Mouse (Mus musculus) MEL (cell line): ENCODE data around the gene Sbk2. TPM values are rescaled to one million over a fixed set of nuclear protein-coding genes. Genes with fewer than 3 reads are reported as not detected.

Source experiments
- DNase-seq: peaks from one replicate; pipeline ENCODE4 v3.0.0; 2011; ENCODE audit warnings: low read depth, low spot score
- H3K27ac ChIP-seq: 2 replicates; pipeline ENCODE4 v1.5.1; 2012; ENCODE audit warnings: low read depth, mild to moderate bottlenecking, control low read depth, low read length, moderate library complexity; ENCODE audit not compliant: control insufficient read depth
- H3K27me3 ChIP-seq, 2 experiments: fragments of 150-350 bp in 1 of 2; sonication (generic) in 1 of 2; 2 replicates each; pipeline ENCODE4 v1.6.1; 2012; ENCODE audit warnings: low read length in 2 of 2, mild to moderate bottlenecking in 2 of 2, improper control_type of control experiment in 1 of 2, moderate library complexity in 1 of 2; ENCODE audit not compliant: insufficient read depth in 2 of 2, control insufficient read depth in 1 of 2
- H3K36me3 ChIP-seq, 2 experiments: 2 replicates each; pipeline ENCODE4 v1.6.1; 2012 to 2014; ENCODE audit warnings: low read length in 2 of 2, improper control_type of control experiment in 1 of 2, inconsistent platforms in 1 of 2, mild to moderate bottlenecking in 1 of 2; ENCODE audit not compliant: insufficient read depth in 2 of 2, control insufficient read depth in 1 of 2
- H3K4me1 ChIP-seq, 2 experiments: fragments of 150-350 bp in 1 of 2; sonication (generic) in 1 of 2; 2 replicates each; pipeline ENCODE4 v1.6.1; 2012; ENCODE audit warnings: low read length in 2 of 2, improper control_type of control experiment in 1 of 2, mild to moderate bottlenecking in 1 of 2; ENCODE audit not compliant: insufficient read depth in 2 of 2, control insufficient read depth in 1 of 2
- H3K4me3 ChIP-seq, 2 experiments: fragments of 150-350 bp in 1 of 2; sonication (generic) in 1 of 2; 2 replicates each; pipeline ENCODE4 v1.5.1; 2012; ENCODE audit warnings: low read depth in 2 of 2, low read length in 2 of 2, mild to moderate bottlenecking in 2 of 2, moderate library complexity in 2 of 2, control low read depth in 1 of 2, improper control_type of control experiment in 1 of 2; ENCODE audit not compliant: control insufficient read depth in 1 of 2, insufficient read depth in 1 of 2
- H3K79me2 ChIP-seq: 2 replicates; pipeline ENCODE4 v1.6.1; 2012; ENCODE audit warnings: mild to moderate bottlenecking, low read length, moderate library complexity; ENCODE audit not compliant: control insufficient read depth, poor library complexity, insufficient read depth
- H3K9ac ChIP-seq: 2 replicates; pipeline ENCODE4 v1.6.1; 2012; ENCODE audit warnings: low read depth, mild to moderate bottlenecking, control low read depth, low read length, moderate library complexity; ENCODE audit not compliant: control insufficient read depth, poor library complexity, severe bottlenecking
- H3K9me3 ChIP-seq: fragments of 150-350 bp; sonication (generic); replicated peaks from 2 replicates; pipeline ENCODE4 v1.6.1; 2012; ENCODE audit warnings: mild to moderate bottlenecking, low read length, improper control_type of control experiment, moderate library complexity; ENCODE audit not compliant: insufficient read depth
- CHD1 ChIP-seq: IDR thresholded peaks from 2 replicates; pipeline ENCODE4 v1.6.1; 2012; ENCODE audit warnings: low read depth, mild to moderate bottlenecking, inconsistent platforms, low read length, improper control_type of control experiment
- CTCF ChIP-seq, 3 experiments: IDR thresholded peaks in 2 of 3; conservative IDR thresholded peaks in 1 of 3; 2 replicates each; pipeline ENCODE4 v1.5.1; 2011 to 2012; ENCODE audit warnings: low read length in 3 of 3, low read depth in 2 of 3, mild to moderate bottlenecking in 2 of 3, improper control_type of control experiment in 1 of 3, inconsistent platforms in 1 of 3, mixed read lengths in 1 of 3, moderate library complexity in 1 of 3; ENCODE audit not compliant: control insufficient read depth in 1 of 3, insufficient read depth in 1 of 3, poor library complexity in 1 of 3, severe bottlenecking in 1 of 3
- E2F4 ChIP-seq: IDR thresholded peaks from 2 replicates; pipeline ENCODE4 v1.6.1; 2011; ENCODE audit warnings: low read depth, low read length, improper control_type of control experiment, borderline replicate concordance
- ELF1 ChIP-seq: IDR thresholded peaks from 2 replicates; pipeline ENCODE4 v1.6.1; 2014; ENCODE audit warnings: low read depth, mild to moderate bottlenecking, inconsistent platforms, low read length, improper control_type of control experiment, moderate library complexity
- ETS1 ChIP-seq: IDR thresholded peaks from 2 replicates; pipeline ENCODE4 v1.6.1; 2012; ENCODE audit warnings: low read depth, mild to moderate bottlenecking, inconsistent platforms, low read length, improper control_type of control experiment, moderate library complexity
- HCFC1 ChIP-seq: IDR thresholded peaks from 2 replicates; pipeline ENCODE4 v1.6.1; 2012; ENCODE audit warnings: low read depth, mild to moderate bottlenecking, inconsistent platforms, low read length, improper control_type of control experiment, moderate library complexity
- JUND ChIP-seq: IDR thresholded peaks from 2 replicates; pipeline ENCODE4 v1.6.1; 2011; ENCODE audit warnings: low read depth, mild to moderate bottlenecking, improper control_type of control experiment, low read length
- MAFK ChIP-seq: IDR thresholded peaks from 2 replicates; pipeline ENCODE4 v1.6.1; 2011; ENCODE audit warnings: low read depth, mild to moderate bottlenecking, low read length, improper control_type of control experiment, borderline replicate concordance
- MAX ChIP-seq: IDR thresholded peaks from 2 replicates; pipeline ENCODE4 v1.6.1; 2011; ENCODE audit warnings: low read length, improper control_type of control experiment
- MAZ ChIP-seq: IDR thresholded peaks from 2 replicates; pipeline ENCODE4 v1.6.1; 2012; ENCODE audit warnings: low read depth, mild to moderate bottlenecking, inconsistent platforms, low read length, improper control_type of control experiment
- MEF2A ChIP-seq: IDR thresholded peaks from 2 replicates; pipeline ENCODE4 v1.6.1; 2014; ENCODE audit warnings: low read depth, mild to moderate bottlenecking, inconsistent platforms, low read length, improper control_type of control experiment; ENCODE audit not compliant: poor library complexity, insufficient replicate concordance, severe bottlenecking; ENCODE audit errors: extremely low read depth
- MXI1 ChIP-seq: IDR thresholded peaks from 2 replicates; pipeline ENCODE4 v1.6.1; 2011; ENCODE audit warnings: mild to moderate bottlenecking, low read depth, low read length, improper control_type of control experiment
- MYB ChIP-seq: IDR thresholded peaks from 2 replicates; pipeline ENCODE4 v1.6.1; 2011; ENCODE audit warnings: mild to moderate bottlenecking, low read depth, low read length, improper control_type of control experiment
- NELFE ChIP-seq: IDR thresholded peaks from 2 replicates; pipeline ENCODE4 v1.6.1; 2011; ENCODE audit warnings: low read depth, low read length, improper control_type of control experiment
- NRF1 ChIP-seq: IDR thresholded peaks from 2 replicates; pipeline ENCODE4 v1.6.1; 2014; ENCODE audit warnings: low read depth, mild to moderate bottlenecking, inconsistent platforms, low read length, improper control_type of control experiment, moderate library complexity; ENCODE audit not compliant: poor library complexity, insufficient read depth, severe bottlenecking
- POLR2AphosphoS2 ChIP-seq: IDR thresholded peaks from 2 replicates; pipeline ENCODE4 v1.6.1; 2011; ENCODE audit warnings: low read length, improper control_type of control experiment
- POLR2AphosphoS5 ChIP-seq: IDR thresholded peaks from 2 replicates; pipeline ENCODE4 v1.6.1; 2012; ENCODE audit warnings: low read depth, borderline replicate concordance, mild to moderate bottlenecking, inconsistent platforms, low read length, moderate library complexity, mixed read lengths
- RAD21 ChIP-seq: IDR thresholded peaks from 2 replicates; pipeline ENCODE4 v1.6.1; 2011; ENCODE audit warnings: mild to moderate bottlenecking, low read depth, low read length, improper control_type of control experiment
- RCOR1 ChIP-seq: IDR thresholded peaks from 2 replicates; pipeline ENCODE4 v1.6.1; 2012; ENCODE audit warnings: low read depth, mild to moderate bottlenecking, inconsistent platforms, low read length, improper control_type of control experiment
- SIN3A ChIP-seq: IDR thresholded peaks from 2 replicates; pipeline ENCODE4 v1.6.1; 2012; ENCODE audit warnings: low read length, improper control_type of control experiment, inconsistent platforms
- TAL1 ChIP-seq: IDR thresholded peaks from 2 replicates; pipeline ENCODE4 v1.6.1; 2012; ENCODE audit warnings: mild to moderate bottlenecking, inconsistent platforms, low read length, moderate library complexity, mixed read lengths
- TCF12 ChIP-seq: IDR thresholded peaks from 2 replicates; pipeline ENCODE4 v1.6.1; 2014; ENCODE audit warnings: low read depth, mild to moderate bottlenecking, inconsistent platforms, low read length, improper control_type of control experiment, moderate library complexity
- UBTF ChIP-seq: IDR thresholded peaks from 2 replicates; pipeline ENCODE4 v1.6.1; 2012; ENCODE audit warnings: low read depth, mild to moderate bottlenecking, inconsistent platforms, low read length, improper control_type of control experiment, moderate library complexity, borderline replicate concordance; ENCODE audit not compliant: insufficient read depth
- USF2 ChIP-seq, 2 experiments: IDR thresholded peaks; 2 replicates each; pipeline ENCODE4 v1.6.1; 2011 to 2012; ENCODE audit warnings: improper control_type of control experiment in 2 of 2, low read length in 2 of 2, borderline replicate concordance in 1 of 2, inconsistent platforms in 1 of 2, low read depth in 1 of 2, mild to moderate bottlenecking in 1 of 2; ENCODE audit not compliant: insufficient read depth in 1 of 2
- ZC3H11A ChIP-seq: IDR thresholded peaks from 2 replicates; pipeline ENCODE4 v1.6.1; 2012; ENCODE audit warnings: low read depth, mild to moderate bottlenecking, inconsistent platforms, low read length, improper control_type of control experiment
- ZKSCAN1 ChIP-seq: IDR thresholded peaks from 2 replicates; pipeline ENCODE4 v1.6.1; 2012; ENCODE audit warnings: low read depth, mild to moderate bottlenecking, inconsistent platforms, low read length, improper control_type of control experiment, moderate library complexity
- ZNF384 ChIP-seq: IDR thresholded peaks from 2 replicates; pipeline ENCODE4 v1.6.1; 2012; ENCODE audit warnings: low read depth, mild to moderate bottlenecking, inconsistent platforms, low read length, improper control_type of control experiment
- polyA plus RNA-seq, 2 experiments: library from polyadenylated mRNA; stranded (reverse) in 1 of 2; unstranded in 1 of 2; fragments of >175 nt in 1 of 2; fragments of >200 nt in 1 of 2; gene quantifications; 2 replicates each; pipeline versions ENCODE4 v1.2.1 to v1.2.4; 2012; ENCODE audit warnings: low replicate concordance in 2 of 2, low read depth in 1 of 2; ENCODE audit not compliant: insufficient read length in 2 of 2, insufficient read depth in 1 of 2, missing spikeins in 1 of 2
- total RNA-seq: library from RNA; depleted of rRNA; stranded (reverse); fragments of 300-350 nt; gene quantifications from 2 replicates; pipeline ENCODE4 v1.2.3, GENCODE M21; 2012

The Sbk2 gene
- total and polyA plus RNA-seq, 3 experiments = not detected

GRCm38 (mm10) chr7:4927711-4928110 lies 36.5 kb downstream of the Sbk2 start:
- H3K27me3 ChIP-seq = peaks cover 0 to 2% of the 10 kb centered on the region in 2 experiments; a peak in 3 of 4 replicates
- H3K9me3 ChIP-seq = no peaks in the 10 kb centered on the region
- no peak overlapping the region for H3K9ac ChIP-seq
- no peak overlapping the region for H3K4me3 ChIP-seq
- no peak overlapping the region for H3K27ac ChIP-seq
- no peaks in the 10 kb centered on the region for H3K79me2 ChIP-seq
- TF ChIP-seq JUND = no peak
- TF ChIP-seq POLR2AphosphoS2 = no peak
- no peak for TF ChIP-seq CHD1
- TF ChIP-seq ELF1 = no peak
- no peak for TF ChIP-seq TCF12
- no peak for TF ChIP-seq POLR2AphosphoS5
- no peak for TF ChIP-seq RCOR1
- no peak for TF ChIP-seq MAFK
- TF ChIP-seq MYB = no peak
- TF ChIP-seq NELFE = no peak
- TF ChIP-seq HCFC1 = no peak
- no peak for TF ChIP-seq E2F4
- no peak for TF ChIP-seq SIN3A
- no peak for TF ChIP-seq MEF2A
- TF ChIP-seq MXI1 = no peak
- TF ChIP-seq NRF1 = no peak
- TF ChIP-seq CTCF (IDR thresholded peaks at IDR 0.05 in 2 of 3, conservative IDR thresholded peaks at IDR 0.05 in 1 of 3; ENCODE audit: control insufficient read depth in 1 of 3, insufficient read depth in 1 of 3, low read depth in 2 of 3, low read length in 3 of 3, poor library complexity in 1 of 3, severe bottlenecking in 1 of 3) = no peak
- no peaks in the 10 kb centered on the region for H3K36me3 ChIP-seq
- no peaks in the 10 kb centered on the region for H3K4me1 ChIP-seq
- no peak for DNase-seq

GRCm38 (mm10) chr7:4926849-4927248 lies 37.4 kb downstream of the Sbk2 start:
- Histone ChIP-seq H3K27ac (no peak overlapping the region), H3K9ac (no peak overlapping the region), H3K4me1 (no peaks in the 10 kb centered on the region), H3K79me2 (no peaks in the 10 kb centered on the region), H3K36me3 (no peaks in the 10 kb centered on the region), H3K4me3 (no peak overlapping the region), H3K27me3 (peaks cover 0 to 2% of the 10 kb centered on the region in 2 experiments; a peak in 3 of 4 replicates), H3K9me3 (no peaks in the 10 kb centered on the region)
- no peak for DNase-seq
- TF ChIP-seq RCOR1 (no peak), ZC3H11A (no peak), CHD1 (no peak), MEF2A (no peak), MAX (no peak), RAD21 (no peak), MAZ (no peak), ZNF384 (no peak), ZKSCAN1 (no peak), USF2 (IDR thresholded peaks at IDR 0.05; ENCODE audit: borderline replicate concordance in 1 of 2, insufficient read depth in 1 of 2, low read depth in 1 of 2, low read length in 2 of 2) (no peak), MAFK (no peak), MYB (no peak), TAL1 (no peak), ETS1 (no peak), NRF1 (no peak), UBTF (no peak)
